27 mouse cellular contexts compared by ENCODE assay signal in genomic region chr2:17546354-17546948, GRCm38 (mm10).
DNase-seq lines count a peak whose midpoint lies in the region; ATAC-seq and TF ChIP-seq lines count a peak whose summit lies in the region.
"Had no signal": no experiment of that assay in that cellular context is flagged by ENCODE, and none has a peak within 500 bp of the region (broad histone marks: within the 10 kb centered on the region; RNA-seq: fewer than 3 reads in every experiment).

No protein-coding gene starts in this region.

- no peaks in the 10 kb centered on the region for H3K9me3 ChIP-seq in forebrain, embryonic 13.5 days (replicated peaks)
- no peaks in the 10 kb centered on the region for H3K9me3 ChIP-seq in forebrain, embryonic 10.5 days
- H3K9me3 ChIP-seq in lung, embryonic 14.5 days (ENCODE audit: low read depth, low read length), result no peaks in the 10 kb centered on the region
- no peaks in the 10 kb centered on the region for H3K9me3 ChIP-seq in midbrain, embryonic 16.5 days (replicated peaks; ENCODE audit: control insufficient read depth, low read length, poor library complexity, severe bottlenecking)
- H3K9me3 ChIP-seq in midbrain, embryonic 13.5 days, result no peaks in the 10 kb centered on the region
- H3K9me3 ChIP-seq in embryonic facial prominence, embryonic 15.5 days (replicated peaks), result no peaks in the 10 kb centered on the region
- H3K9me3 ChIP-seq: embryonic facial prominence, embryonic 12.5 days; heart, embryonic 10.5 days; heart, embryonic 15.5 days; hindbrain, embryonic 12.5 days; limb, embryonic 13.5 days; stomach, embryonic 15.5 days had no signal

- peak; percentile 58 for ATAC-seq in forebrain, embryonic 13.5 days
- ATAC-seq in lung, embryonic 14.5 days (ENCODE audit: insufficient read depth), result no peak
- ATAC-seq in midbrain, embryonic 16.5 days, result peak; percentile 45; the same call in 1 of the 2 replicates
- no peak for ATAC-seq in midbrain, embryonic 13.5 days
- ATAC-seq in embryonic facial prominence, embryonic 15.5 days (ENCODE audit: insufficient number of reproducible peaks, low FRiP score, low TSS enrichment, low read depth), result 0 out of 2 replicates have a peak, but pooled peaks have one; percentile 34
- ATAC-seq: CD4-positive, CD25-positive, alpha-beta regulatory T cell, adult 4 months; intestine, embryonic 16.5 days had no signal

- no peaks in the 10 kb centered on the region for H3K36me3 ChIP-seq in forebrain, embryonic 13.5 days (ENCODE audit: poor library complexity, severe bottlenecking)
- no peaks in the 10 kb centered on the region for H3K36me3 ChIP-seq in forebrain, embryonic 10.5 days (replicated peaks)
- no peaks in the 10 kb centered on the region for H3K36me3 ChIP-seq in lung, embryonic 14.5 days (ENCODE audit: insufficient read depth)
- no peaks in the 10 kb centered on the region for H3K36me3 ChIP-seq in midbrain, embryonic 16.5 days (ENCODE audit: control insufficient read depth, insufficient read depth, low read length)
- no peaks in the 10 kb centered on the region for H3K36me3 ChIP-seq in midbrain, embryonic 13.5 days
- H3K36me3 ChIP-seq in embryonic facial prominence, embryonic 15.5 days, result no peaks in the 10 kb centered on the region
- H3K36me3 ChIP-seq: embryonic facial prominence, embryonic 12.5 days; heart, embryonic 10.5 days; heart, embryonic 15.5 days; hindbrain, embryonic 12.5 days; limb, embryonic 13.5 days; stomach, embryonic 15.5 days had no signal

- 44% methylated on average over 3 of the region's 3 CpGs for WGBS in forebrain, embryonic 13.5 days
- 53% methylated on average over 3 of the region's 3 CpGs for WGBS in forebrain, embryonic 10.5 days
- WGBS in lung, embryonic 14.5 days, result 63% methylated on average over 3 of the region's 3 CpGs
- WGBS in midbrain, embryonic 16.5 days, result 57% methylated on average over 3 of the region's 3 CpGs
- WGBS in midbrain, embryonic 13.5 days, result 57% methylated on average over 3 of the region's 3 CpGs
- WGBS in embryonic facial prominence, embryonic 15.5 days, result 51% methylated on average over 3 of the region's 3 CpGs

- no peak for DNase-seq in forebrain, embryonic 10.5 days (ENCODE audit: extremely low spot score, low spot score)
- DNase-seq in lung, embryonic 14.5 days, result peak; percentile 27
- no peak for DNase-seq in lung, postnatal 4 days
- DNase-seq: adrenal gland, postnatal 25 days; cerebellum, adult 18-20 months; cerebellum, postnatal 25 days; gastrocnemius, postnatal 25 days; heart, adult 11 months; kidney, adult 8-10 months; kidney, postnatal 4 days; right cerebral cortex, postnatal 25 days had no signal

- H3K4me3 ChIP-seq in forebrain, embryonic 13.5 days, result no peak overlapping the region
- H3K4me3 ChIP-seq in forebrain, embryonic 10.5 days, result no peak overlapping the region
- no peak overlapping the region for H3K4me3 ChIP-seq in lung, embryonic 14.5 days (ENCODE audit: low read depth, low read length)
- H3K4me3 ChIP-seq in midbrain, embryonic 16.5 days (ENCODE audit: low read depth, low read length), result no peak overlapping the region
- no peak overlapping the region for H3K4me3 ChIP-seq in midbrain, embryonic 13.5 days (replicated peaks)
- no peak overlapping the region for H3K4me3 ChIP-seq in embryonic facial prominence, embryonic 15.5 days (replicated peaks)
- H3K4me3 ChIP-seq: embryonic facial prominence, embryonic 12.5 days; erythroblast, embryonic 14.5 days; heart, embryonic 10.5 days; heart, embryonic 15.5 days; hindbrain, embryonic 12.5 days; limb, embryonic 13.5 days; stomach, embryonic 15.5 days had no signal

- no peak overlapping the region for H3K9ac ChIP-seq in forebrain, embryonic 13.5 days
- H3K9ac ChIP-seq in lung, embryonic 14.5 days, result no peak overlapping the region
- no peak overlapping the region for H3K9ac ChIP-seq in midbrain, embryonic 16.5 days (ENCODE audit: low read depth, low read length)
- H3K9ac ChIP-seq in midbrain, embryonic 13.5 days (replicated peaks), result no peak overlapping the region
- no peak overlapping the region for H3K9ac ChIP-seq in embryonic facial prominence, embryonic 15.5 days
- H3K9ac ChIP-seq: embryonic facial prominence, embryonic 12.5 days; heart, embryonic 15.5 days; hindbrain, embryonic 12.5 days; limb, embryonic 13.5 days; stomach, embryonic 15.5 days had no signal

- no peaks in the 10 kb centered on the region for H3K4me1 ChIP-seq in forebrain, embryonic 13.5 days
- peaks cover 12% of the 10 kb centered on the region for H3K4me1 ChIP-seq in forebrain, embryonic 10.5 days
- H3K4me1 ChIP-seq in lung, embryonic 14.5 days (ENCODE audit: insufficient read depth), result no peaks in the 10 kb centered on the region
- H3K4me1 ChIP-seq in midbrain, embryonic 16.5 days (ENCODE audit: control insufficient read depth, insufficient read depth, low read length), result no peaks in the 10 kb centered on the region
- 0 out of 2 replicates have a peak, but pooled peaks cover 3% of the 10 kb centered on the region for H3K4me1 ChIP-seq in midbrain, embryonic 13.5 days (replicated peaks)
- H3K4me1 ChIP-seq in embryonic facial prominence, embryonic 15.5 days, result no peaks in the 10 kb centered on the region
- H3K4me1 ChIP-seq: embryonic facial prominence, embryonic 12.5 days; heart, embryonic 15.5 days; hindbrain, embryonic 12.5 days; stomach, embryonic 15.5 days had no signal

- TF ChIP-seq CTCF in lung, embryonic 14.5 days (IDR thresholded peaks at IDR 0.05; ENCODE audit: low read depth), result no peak

- H3K27ac ChIP-seq in forebrain, embryonic 13.5 days, result no peak overlapping the region
- no peak overlapping the region for H3K27ac ChIP-seq in forebrain, embryonic 10.5 days
- H3K27ac ChIP-seq in lung, embryonic 14.5 days (ENCODE audit: low read depth), result no peak overlapping the region
- no peak overlapping the region for H3K27ac ChIP-seq in midbrain, embryonic 16.5 days (ENCODE audit: low read length)
- H3K27ac ChIP-seq in midbrain, embryonic 13.5 days, result no peak overlapping the region
- no peak overlapping the region for H3K27ac ChIP-seq in embryonic facial prominence, embryonic 15.5 days (replicated peaks)
- H3K27ac ChIP-seq: embryonic facial prominence, embryonic 12.5 days; heart, embryonic 10.5 days; heart, embryonic 15.5 days; hindbrain, embryonic 12.5 days; kidney, postnatal 0 days; limb, embryonic 13.5 days; macrophage; stomach, embryonic 15.5 days had no signal

- H3K27me3 ChIP-seq in forebrain, embryonic 13.5 days, result no peaks in the 10 kb centered on the region
- no peaks in the 10 kb centered on the region for H3K27me3 ChIP-seq in forebrain, embryonic 10.5 days (ENCODE audit: poor library complexity, severe bottlenecking)
- no peaks in the 10 kb centered on the region for H3K27me3 ChIP-seq in lung, embryonic 14.5 days (ENCODE audit: insufficient read depth, low read length)
- no peaks in the 10 kb centered on the region for H3K27me3 ChIP-seq in midbrain, embryonic 16.5 days (ENCODE audit: control insufficient read depth, insufficient read depth, low read depth, low read length)
- H3K27me3 ChIP-seq in midbrain, embryonic 13.5 days, result no peaks in the 10 kb centered on the region
- H3K27me3 ChIP-seq in embryonic facial prominence, embryonic 15.5 days, result no peaks in the 10 kb centered on the region
- H3K27me3 ChIP-seq: embryonic facial prominence, embryonic 12.5 days; heart, embryonic 15.5 days; hindbrain, embryonic 12.5 days; limb, embryonic 13.5 days; stomach, embryonic 15.5 days had no signal

- no peak overlapping the region for H3K4me2 ChIP-seq in forebrain, embryonic 13.5 days
- no peak overlapping the region for H3K4me2 ChIP-seq in lung, embryonic 14.5 days
- H3K4me2 ChIP-seq in midbrain, embryonic 16.5 days (ENCODE audit: low read length), result no peak overlapping the region
- no peak overlapping the region for H3K4me2 ChIP-seq in midbrain, embryonic 13.5 days (replicated peaks)
- no peak overlapping the region for H3K4me2 ChIP-seq in embryonic facial prominence, embryonic 15.5 days (replicated peaks)
- H3K4me2 ChIP-seq: embryonic facial prominence, embryonic 12.5 days; heart, embryonic 15.5 days; hindbrain, embryonic 12.5 days; limb, embryonic 13.5 days; liver, embryonic 11.5 days; stomach, embryonic 15.5 days had no signal

Comparison
In these comparisons a context has a peak if more than half of its experiments do, and no peak if none do; other contexts are left out.
1. ATAC-seq: peak in forebrain, embryonic 13.5 days (single experiment), midbrain, embryonic 16.5 days (single experiment) and embryonic facial prominence, embryonic 15.5 days (single experiment); none in lung, embryonic 14.5 days (single experiment) and midbrain, embryonic 13.5 days (single experiment).